Mouse (Mus musculus) mouse trophoblast stem cell (cell line): ENCODE measurements around the gene Gm26727.
"Not testable (repeated sequence)": the region's sequence is repeated elsewhere in the genome, so short reads cannot be mapped to it uniquely, and the experiment has no call there.

Source experiments
- in situ Hi-C, 2 experiments: fragments of 300-500 bp; cut with MseI, MboI; formaldehyde crosslinking; loops; 2 replicates in 1 of 2; 3 replicates in 1 of 2; pipeline ENCODE4 v1.15.1; 2025

The Gm26727 gene

GRCm38 (mm10) chr2:67433081-67433480 lies at the start of gene Gm26727:
Gene Gm26727 (minus strand): TSS chr2:67433181.
- in situ Hi-C loops = no loop called here

DNA sequence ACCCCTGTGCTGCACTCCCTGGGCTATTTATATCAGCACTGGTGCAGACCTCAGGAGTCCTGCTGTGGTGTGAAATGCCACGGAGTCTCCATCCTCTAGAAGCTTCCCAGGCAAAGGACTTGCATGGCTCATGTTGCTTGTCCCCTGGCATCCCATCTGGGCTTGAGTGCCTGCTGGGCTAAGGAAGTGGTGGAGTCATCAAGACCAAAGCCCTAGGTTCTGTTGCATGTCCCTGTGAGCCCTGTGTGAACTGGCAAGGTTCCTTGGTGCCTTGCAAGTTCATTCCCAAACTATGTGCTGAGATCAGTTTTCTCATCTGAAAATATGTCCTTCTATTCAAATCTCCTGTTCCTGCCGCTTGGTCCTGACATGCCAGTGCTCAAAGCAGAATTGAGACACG lies 48.1 kb upstream of the Gm26727 start:
- in situ Hi-C loops = loop anchor here (25.0 kb wide), 1 partner anchor 519 kb away; no protein-coding TSS in a partner anchor

- in situ Hi-C loops = loop anchor here (25.0 kb wide), 1 partner anchor 515 kb away; no protein-coding TSS in a partner anchor
Measured at GRCm38 (mm10) chr2:67477753-67478152, 44.8 kb upstream of the Gm26727 start.

- in situ Hi-C loops = not testable (repeated sequence)
Measured at GRCm38 (mm10) chr2:67470030-67470429, 37.0 kb upstream of the Gm26727 start.

GRCm38 (mm10) chr2:67467036-67467435 lies 34.1 kb upstream of the Gm26727 start:
- in situ Hi-C loops = no loop called here

- in situ Hi-C loops = no loop called here
Measured at GRCm38 (mm10) chr2:67460857-67461256, 27.9 kb upstream of the Gm26727 start.

GRCm38 (mm10) chr2:67447206-67447605 lies 14.2 kb upstream of the Gm26727 start:
- in situ Hi-C loops = no loop called here

- in situ Hi-C loops = no loop called here
Measured at GRCm38 (mm10) chr2:67446772-67447171, 13.8 kb upstream of the Gm26727 start.

- in situ Hi-C loops = no loop called here
Measured at GRCm38 (mm10) chr2:67445780-67446179, 12.8 kb upstream of the Gm26727 start, which contains the start of gene Xirp2. Gene Xirp2 (plus strand): TSS chr2:67446002.

DNA sequence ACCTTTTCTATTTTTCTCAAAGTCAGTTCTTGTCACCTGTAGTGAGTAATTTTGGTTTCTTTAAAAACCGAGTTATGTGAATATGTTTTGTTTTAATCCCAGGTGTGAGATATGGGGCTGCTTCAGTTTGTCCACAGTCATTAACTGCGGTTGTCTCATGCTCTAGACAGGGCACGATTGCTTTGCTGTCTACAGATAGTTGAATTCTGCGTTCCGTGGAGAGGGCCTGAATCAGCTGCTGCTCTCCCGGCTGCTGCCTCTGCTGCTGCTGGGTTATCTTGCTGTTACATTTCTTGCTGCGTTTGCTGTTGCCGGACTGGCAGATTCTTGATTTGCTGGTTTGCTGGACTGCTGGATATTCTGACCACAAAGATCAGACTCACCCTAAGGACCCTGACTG lies 5.3 kb upstream of the Gm26727 start:
- in situ Hi-C loops = no loop called here

GRCm38 (mm10) chr2:67422799-67423198 lies 10.2 kb downstream of the Gm26727 start:
- in situ Hi-C loops = no loop called here

- in situ Hi-C loops = no loop called here
Measured at GRCm38 (mm10) chr2:67420853-67421252, 12.1 kb downstream of the Gm26727 start.

- in situ Hi-C loops = not testable (repeated sequence)
Measured at GRCm38 (mm10) chr2:67413425-67413824, 19.6 kb downstream of the Gm26727 start, which contains the start of gene Gm21830. Gene Gm21830 (plus strand): TSS chr2:67413725.
